Mouse (Mus musculus) mesoderm, embryonic 11.5 days (tissue): ENCODE results near the gene Dnah2.

Experiments used
- DNase-seq: peaks from one replicate; pipeline ENCODE4 v3.0.0-alpha.2; 2012; ENCODE audit warnings: low read depth, low spot score

Gene Dnah2

DNA sequence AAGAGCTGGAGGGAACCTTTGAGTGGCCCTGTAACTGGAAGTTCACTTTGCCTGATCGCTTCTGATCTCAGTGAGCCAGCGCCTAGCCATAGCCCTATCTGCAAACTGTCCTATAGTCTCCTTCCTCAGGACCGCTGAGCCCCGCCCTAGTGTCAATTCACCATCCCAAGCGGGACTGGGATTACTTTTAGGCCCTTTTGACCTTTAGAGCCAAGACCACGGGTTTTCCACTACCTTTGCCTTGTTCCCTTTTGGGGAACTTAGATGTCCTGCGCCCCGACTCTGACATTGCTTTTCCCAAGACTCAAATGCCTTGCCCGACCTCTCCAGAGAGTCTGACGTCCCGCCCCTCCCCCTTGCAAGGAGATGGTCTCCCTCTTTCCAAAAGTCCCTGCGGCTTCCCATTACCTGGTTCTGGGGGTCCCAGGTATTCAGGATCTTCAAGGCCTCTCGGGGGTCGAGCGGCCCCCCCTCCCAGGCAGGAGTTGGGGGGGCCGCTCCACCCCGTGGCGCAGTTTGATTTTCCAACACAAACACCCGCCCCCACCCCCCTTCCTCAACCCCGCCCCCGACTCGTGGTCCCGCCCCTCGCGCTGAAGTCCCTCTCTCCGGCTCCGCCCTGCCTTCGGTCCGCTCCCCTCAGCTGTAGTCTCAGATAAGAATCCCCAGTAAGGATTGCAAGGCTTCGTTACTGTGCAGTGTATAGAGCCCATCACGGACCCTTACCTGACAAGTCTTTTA, 128.9 kb downstream of the Dnah2 start:
- DNase-seq: peak; percentile 50

GRCm38 (mm10) chr11:69419443-69419812, 129.5 kb downstream of the Dnah2 start:
- DNase-seq: no peak

GRCm38 (mm10) chr11:69418481-69419442, 130.1 kb downstream of the Dnah2 start:
- peak; percentile 98 for DNase-seq

GRCm38 (mm10) chr11:69417449-69418384, 131.2 kb downstream of the Dnah2 start:
- DNase-seq: peak; percentile 96

- no peak for DNase-seq
Observed at GRCm38 (mm10) chr11:69416921-69417448, 131.9 kb downstream of the Dnah2 start.

- no peak for DNase-seq
Observed at GRCm38 (mm10) chr11:69416509-69416908, 132.4 kb downstream of the Dnah2 start.

- DNase-seq: peak; percentile 88
Observed at GRCm38 (mm10) chr11:69415668-69416451, 133.1 kb downstream of the Dnah2 start.

GRCm38 (mm10) chr11:69415327-69415667, 133.6 kb downstream of the Dnah2 start:
- no peak for DNase-seq

GRCm38 (mm10) chr11:69414421-69415326, 134.2 kb downstream of the Dnah2 start:
- no peak for DNase-seq

DNA sequence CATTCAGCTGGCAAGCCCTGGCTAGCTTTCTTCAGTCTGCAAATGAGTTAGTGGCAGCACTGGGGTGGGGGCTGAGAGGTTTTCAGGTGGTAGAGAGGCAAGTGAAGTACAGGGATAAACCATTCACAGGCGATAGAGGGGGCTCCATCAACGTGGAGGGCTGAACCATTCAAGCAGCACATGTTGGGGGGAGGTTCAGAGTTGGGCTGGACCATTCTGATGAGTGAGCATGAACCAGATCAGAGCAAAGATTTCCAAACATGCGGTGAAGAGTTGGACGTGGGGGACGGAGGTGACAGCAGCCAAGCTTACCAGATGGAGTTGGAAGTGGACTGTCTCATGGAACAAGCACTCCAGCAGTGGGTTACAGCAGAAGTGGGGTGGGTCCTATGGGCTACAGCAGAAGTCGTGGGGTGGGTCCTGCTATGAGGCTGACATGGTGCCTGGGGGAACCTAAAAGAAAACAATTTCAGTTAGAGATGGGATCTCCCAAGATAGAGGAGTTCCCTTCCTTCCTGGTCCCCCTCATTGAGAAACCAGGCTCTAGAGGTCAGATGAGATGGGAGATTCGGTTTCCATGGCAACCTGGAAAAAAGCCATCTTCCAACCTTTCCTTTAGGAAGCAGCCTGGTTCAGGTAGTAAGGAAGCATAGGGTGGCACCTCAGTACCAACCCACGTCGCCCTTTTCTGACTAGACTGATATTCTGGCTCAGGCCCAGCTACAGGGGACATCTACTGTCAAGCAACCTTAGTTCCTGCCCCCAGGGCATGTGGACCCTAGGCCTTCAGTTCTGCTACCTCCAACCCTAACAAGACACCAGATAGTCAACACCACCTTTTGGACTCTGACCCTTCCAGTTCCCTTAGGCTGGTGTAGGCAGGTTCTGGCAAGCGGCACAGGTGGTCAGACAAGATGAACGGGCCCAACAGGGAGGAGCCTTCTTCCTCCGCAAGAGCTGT, 135.4 kb downstream of the Dnah2 start, which contains the start of gene Kdm6b:
Gene Kdm6b, minus strand, starts transcription at position 455 of the 961 bp plus-strand sequence.
- DNase-seq: no peak

DNA sequence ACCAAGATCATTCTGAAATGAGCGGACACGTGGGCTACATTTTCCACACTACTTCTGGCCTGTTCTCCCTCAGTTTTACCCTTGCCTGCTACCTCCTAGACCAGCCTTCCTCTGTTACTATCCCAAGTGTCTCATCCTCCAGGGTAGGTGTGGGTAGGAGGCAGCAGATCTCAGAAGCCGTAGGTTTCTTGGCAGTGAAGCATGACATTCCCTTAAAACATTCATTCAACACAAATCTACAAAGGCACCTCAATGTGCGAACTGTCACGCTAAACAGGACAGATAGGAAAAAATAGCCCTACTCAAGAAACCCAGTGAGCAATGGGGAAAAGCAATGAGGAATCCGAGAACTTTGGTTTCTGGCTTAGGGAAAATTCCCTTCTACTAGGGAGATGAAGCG, 136.4 kb downstream of the Dnah2 start:
- DNase-seq: no peak

- DNase-seq: no peak
Observed at GRCm38 (mm10) chr11:69411538-69412203, 137.2 kb downstream of the Dnah2 start.

DNA sequence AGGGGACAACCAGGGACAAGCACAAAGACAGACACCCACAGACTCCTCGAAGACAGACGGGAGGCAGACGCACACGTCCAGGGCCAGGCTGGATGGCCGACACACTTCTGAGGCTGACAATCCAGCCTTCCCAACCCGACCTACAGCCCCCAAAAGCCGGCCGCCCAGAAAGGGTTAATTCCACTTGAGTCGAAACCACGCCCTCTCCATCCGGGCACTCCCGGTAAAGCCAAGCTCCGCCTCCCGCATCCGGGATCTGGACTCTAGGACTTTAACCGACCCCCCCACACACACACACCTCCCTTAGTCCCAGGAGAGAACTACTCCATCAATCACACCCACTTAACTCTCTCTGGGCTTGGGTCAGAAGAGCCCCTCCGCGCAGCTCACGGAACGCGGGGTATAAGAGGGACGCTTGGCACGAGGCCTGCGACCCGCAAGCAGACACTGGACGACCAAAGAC, 137.8 kb downstream of the Dnah2 start:
- DNase-seq: peak; percentile 98

GRCm38 (mm10) chr11:69410310-69411072, 138.4 kb downstream of the Dnah2 start:
- no peak for DNase-seq

GRCm38 (mm10) chr11:69410045-69410309, 138.9 kb downstream of the Dnah2 start:
- DNase-seq: no peak

- DNase-seq: peak; percentile 85
Observed at GRCm38 (mm10) chr11:69409378-69410044, 139.4 kb downstream of the Dnah2 start.
